Mouse (Mus musculus) thymus, postnatal 0 days (tissue): ENCODE data around the gene Gm9195. TPM values are rescaled to one million over a fixed set of nuclear protein-coding genes. Genes with fewer than 3 reads are reported as not detected.

Experiments used
- DNase-seq: peaks from one replicate; pipeline ENCODE4 v3.0.0-alpha.2; 2015; ENCODE audit warnings: low spot score
- polyA plus RNA-seq: library from polyadenylated mRNA; unstranded; fragments of >200 nt; fragmentation: Nextera tagmentation; extraction: Ambion mirVana; gene quantifications from 2 replicates; pipeline ENCODE4 v1.2.1, GENCODE M21; 2015

The Gm9195 gene
- polyA plus RNA-seq, 1 experiment from 2014 or later = 0.05 TPM

GRCm38 (mm10) chr14:72447141-72448091 lies 44.2 kb downstream of the Gm9195 start:
- DNase-seq = peak; percentile 35

DNA sequence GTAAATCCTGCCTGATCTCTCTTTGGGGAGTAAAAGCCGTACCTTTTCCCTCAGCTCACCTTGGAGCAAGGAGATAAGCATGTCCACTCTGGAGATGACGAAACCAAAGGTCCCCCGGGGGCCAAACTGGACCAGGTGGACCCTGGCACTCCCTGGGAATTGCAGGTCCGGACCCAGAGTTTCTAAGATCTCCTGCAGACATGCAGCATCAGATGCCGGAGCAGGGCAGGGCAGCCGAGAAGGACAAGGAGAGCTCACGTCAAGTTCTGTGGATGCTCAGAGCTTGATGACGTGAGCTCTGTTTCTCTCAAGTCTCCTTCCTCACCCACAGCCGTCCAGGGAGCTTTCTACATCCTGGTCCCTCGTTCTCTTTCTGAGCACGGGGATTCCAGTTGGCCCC lies 48.7 kb downstream of the Gm9195 start:
- no peak for DNase-seq

- no peak for DNase-seq
Measured at GRCm38 (mm10) chr14:72440929-72441328, 50.7 kb downstream of the Gm9195 start.

DNA sequence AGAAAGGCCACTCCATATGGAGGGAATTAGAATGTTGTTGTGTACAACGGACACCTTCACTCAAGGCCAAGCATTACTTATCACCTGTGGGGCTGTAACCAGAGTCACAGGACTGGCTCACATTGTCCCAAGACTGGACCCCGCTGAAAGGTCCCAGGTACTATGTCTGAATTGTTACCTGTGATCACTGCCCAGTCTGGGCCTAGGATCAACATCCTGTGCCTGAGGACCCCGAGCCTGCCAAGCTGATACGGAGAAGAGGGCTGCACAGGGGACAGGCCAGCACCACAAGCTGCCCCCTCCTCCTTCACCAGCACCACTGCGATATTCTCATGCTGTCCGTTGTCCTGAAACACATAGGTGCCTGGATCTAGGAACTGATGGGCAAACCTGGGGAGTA lies 51.2 kb downstream of the Gm9195 start:
- no peak for DNase-seq

DNA sequence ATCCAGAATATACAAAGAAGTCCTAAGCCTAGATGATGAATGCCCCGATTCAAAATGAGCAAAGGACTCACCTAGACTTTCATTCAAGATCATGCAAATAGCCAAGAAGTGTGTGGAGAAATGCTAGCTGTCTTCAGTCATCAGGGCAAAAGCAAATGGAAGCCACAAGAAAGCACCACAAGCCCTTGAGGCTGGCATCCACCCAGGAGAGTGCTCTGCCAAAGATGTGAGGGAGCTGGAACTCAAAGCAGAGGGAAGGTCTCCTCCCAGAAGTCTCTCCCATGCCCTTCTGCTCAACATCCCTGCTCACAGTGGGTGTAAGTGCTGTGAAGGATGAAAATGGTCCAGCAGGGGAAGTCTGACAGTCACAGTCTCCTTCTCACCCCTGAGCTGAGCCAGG lies 52.7 kb downstream of the Gm9195 start:
- no peak for DNase-seq

DNA sequence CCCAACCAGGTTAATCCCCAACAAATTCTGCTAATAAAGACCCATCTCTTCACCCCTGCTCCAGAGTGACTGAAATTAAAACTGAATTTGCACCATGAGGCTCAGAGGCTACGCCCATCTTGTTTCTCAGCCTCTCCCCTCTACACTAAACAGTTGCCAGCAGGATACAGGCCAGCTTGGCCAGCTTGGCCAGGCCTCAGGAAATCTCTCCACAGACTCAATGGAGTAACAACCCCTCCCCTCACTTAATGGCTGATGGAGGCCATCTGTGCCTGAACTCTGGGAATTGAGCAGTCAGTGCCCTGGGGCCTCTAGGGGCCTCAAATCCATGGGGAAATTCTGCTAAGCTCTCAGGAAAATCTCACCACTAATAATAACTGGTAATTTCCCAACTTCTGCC lies 101.9 kb downstream of the Gm9195 start:
- no peak for DNase-seq

GRCm38 (mm10) chr14:72389288-72389687 lies 102.3 kb downstream of the Gm9195 start:
- DNase-seq = no peak

DNA sequence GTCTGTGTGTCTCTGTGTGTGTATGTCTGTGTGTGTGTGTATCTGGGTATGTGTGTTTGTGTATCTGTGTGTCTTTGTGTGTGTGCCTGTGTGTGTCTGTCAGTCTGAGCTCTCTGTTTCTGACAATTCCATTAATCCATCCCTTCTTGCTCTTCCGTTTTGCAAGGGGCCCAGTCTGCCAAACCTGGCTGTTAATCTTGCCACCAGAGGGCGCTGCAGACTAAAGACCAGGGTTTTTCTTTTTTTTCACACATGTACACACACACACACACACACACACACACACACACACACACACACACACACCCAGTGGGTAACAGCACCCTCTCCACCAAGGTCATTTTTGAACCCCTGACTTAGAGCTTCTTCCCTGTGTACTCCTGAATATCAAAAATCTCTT lies 114.4 kb downstream of the Gm9195 start:
- peak; percentile 37 for DNase-seq

Other genes with a start within 250 kb of the Gm9195 start
- 26.3 and 29.7 TPM in 2 replicates for gene Fndc3a, start 218.2 kb upstream of the Gm9195 start, polyA plus RNA-seq